Mouse (Mus musculus) E14TG2a.4 (cell line): ENCODE measurements at regions not wholly inside any gene's neighbourhood (a gene's known extent, or its start where the extent isn't known, plus 50 kb on each side); places are given as distances from the start of the nearest gene placed in this dataset.

ENCODE experiments used
- H3K27me3 ChIP-seq: 2 replicates; pipeline ENCODE4 v1.6.1; 2014; ENCODE audit warnings: low read length, control low read depth; ENCODE audit not compliant: insufficient read depth
- H3K36me3 ChIP-seq: 2 replicates; pipeline ENCODE4 v1.6.1; 2014; ENCODE audit warnings: low read length, control low read depth; ENCODE audit not compliant: insufficient read depth
- H3K4me1 ChIP-seq: replicated peaks from 2 replicates; pipeline ENCODE4 v1.6.1; 2014; ENCODE audit warnings: low read depth, low read length, control low read depth
- H3K4me3 ChIP-seq: replicated peaks from 2 replicates; pipeline ENCODE4 v1.5.1; 2014; ENCODE audit warnings: mild to moderate bottlenecking, low read length
- H3K9me3 ChIP-seq: 2 replicates; pipeline ENCODE4 v1.6.1; 2014; ENCODE audit warnings: low read length, control low read depth
- CTCF ChIP-seq: conservative IDR thresholded peaks from 2 replicates; pipeline ENCODE4 v1.5.1; 2014; ENCODE audit warnings: low read length
- NANOG ChIP-seq: IDR thresholded peaks from 2 replicates; pipeline ENCODE4 v1.6.1; 2014; ENCODE audit warnings: borderline replicate concordance, low read length, mixed read lengths
- POU5F1 ChIP-seq: IDR thresholded peaks from 2 replicates; pipeline ENCODE4 v1.6.1; 2014; ENCODE audit warnings: low read length, borderline replicate concordance

- H3K9me3 ChIP-seq: peaks cover 3% of the 10 kb centered on the region; the same call in 1 of the 2 replicates
- H3K4me3 ChIP-seq: no peak overlapping the region
- H3K27me3 ChIP-seq: no peaks in the 10 kb centered on the region
- no peaks in the 10 kb centered on the region for H3K4me1 ChIP-seq
- TF ChIP-seq NANOG (no peak), CTCF (peak; percentile 33)
- H3K36me3 ChIP-seq: no peaks in the 10 kb centered on the region
Observed at GRCm38 (mm10) chrX:85971973-85972372, 72.0 kb upstream of the Samt3 start.

- Histone ChIP-seq H3K4me1 (no peaks in the 10 kb centered on the region), H3K4me3 (no peak overlapping the region), H3K27me3 (no peaks in the 10 kb centered on the region), H3K9me3 (no peaks in the 10 kb centered on the region), H3K36me3 (no peaks in the 10 kb centered on the region)
- TF ChIP-seq NANOG: no peak
- no peak for TF ChIP-seq CTCF
- TF ChIP-seq POU5F1: no peak
Observed at GRCm38 (mm10) chrX:85981051-85981450, 62.9 kb upstream of the Samt3 start.
